Mouse (Mus musculus) bone marrow, adult 2 months (tissue): Measurements from ENCODE around the gene Dclk1.

Experiments used
- CTCF ChIP-seq: fragments of 200-500 bp; IDR thresholded peaks from 2 replicates; pipeline ENCODE4 v1.5.1; 2011; ENCODE audit warnings: low read length, control low read depth; ENCODE audit not compliant: control insufficient read depth, insufficient read depth
- POLR2A ChIP-seq: fragments of 200-500 bp; IDR thresholded peaks from 2 replicates; pipeline ENCODE4 v1.6.1; 2011; ENCODE audit warnings: low read depth, mild to moderate bottlenecking, control low read depth, low read length, borderline replicate concordance; ENCODE audit not compliant: control insufficient read depth

- TF ChIP-seq POLR2A (no peak), CTCF (no peak)
Measured at GRCm38 (mm10) chr3:55248508-55248907, 6.3 kb downstream of the Dclk1 start.
